Comparison of ENCODE assay signal across 24 mouse cellular contexts in genomic region chrX:58028858-58029257, GRCm38 (mm10). TPM values are rescaled to one million over a fixed set of nuclear protein-coding genes. Genes with fewer than 3 reads are reported as not detected.
A peak's percentile ranks its signal among the peaks of the same experiment; 100 is the strongest.
DNase-seq lines count a peak whose midpoint lies in the region; ATAC-seq and TF ChIP-seq lines count a peak whose summit lies in the region.
"Had no signal": no experiment of that assay in that cellular context is flagged by ENCODE, and none has a peak within 500 bp of the region (broad histone marks: within the 10 kb centered on the region; RNA-seq: fewer than 3 reads in every experiment).

No protein-coding gene starts in this region.

- H3K4me1 ChIP-seq in ES-Bruce4 (ENCODE audit: control insufficient read depth, insufficient read depth, low read length) = no peaks in the 10 kb centered on the region
- peaks cover 17% of the 10 kb centered on the region; the same call in 1 of the 2 replicates for H3K4me1 ChIP-seq in hindbrain, embryonic 10.5 days (replicated peaks)
- no peaks in the 10 kb centered on the region for H3K4me1 ChIP-seq in limb, embryonic 11.5 days (ENCODE audit: control insufficient read depth, insufficient read depth, low read length)
- H3K4me1 ChIP-seq in kidney, embryonic 16.5 days (ENCODE audit: insufficient read depth, low read length) = peaks cover 6% of the 10 kb centered on the region; the same call in 1 of the 2 replicates
- H3K4me1 ChIP-seq: heart, embryonic 10.5 days had no signal

- TF ChIP-seq CTCF in ES-Bruce4 (IDR thresholded peaks at IDR 0.05; ENCODE audit: low read depth, low read length) = no peak

- no peak for TF ChIP-seq EP300 in ES-Bruce4 (IDR thresholded peaks at IDR 0.05; ENCODE audit: insufficient read depth, low read depth, low read length)

- ATAC-seq in limb, embryonic 11.5 days (ENCODE audit: insufficient number of reproducible peaks, low FRiP score, low TSS enrichment, low read depth) = no peak
- no peak for ATAC-seq in kidney, embryonic 16.5 days (ENCODE audit: low FRiP score, low TSS enrichment)
- no peak for ATAC-seq in megakaryocyte progenitor cell, adult 5-6 weeks (replicated peaks; ENCODE audit: poor library complexity)
- ATAC-seq: intestine, embryonic 16.5 days had no signal

- H3K27ac ChIP-seq in ES-Bruce4 (ENCODE audit: insufficient read depth, low read length) = peak overlapping the region; percentile 79
- no peak overlapping the region for H3K27ac ChIP-seq in hindbrain, embryonic 10.5 days
- no peak overlapping the region for H3K27ac ChIP-seq in limb, embryonic 11.5 days (replicated peaks; ENCODE audit: low read depth, low read length)
- H3K27ac ChIP-seq in kidney, embryonic 16.5 days (ENCODE audit: low read length) = no peak overlapping the region
- H3K27ac ChIP-seq: embryonic facial prominence, embryonic 15.5 days; heart, embryonic 10.5 days; kidney, postnatal 0 days; layer of hippocampus, adult 2 months had no signal

- no peak for TF ChIP-seq POLR2A in ES-Bruce4 (IDR thresholded peaks at IDR 0.05; ENCODE audit: insufficient read depth, low read length)

- peaks cover 11% of the 10 kb centered on the region for H3K36me3 ChIP-seq in ES-Bruce4 (ENCODE audit: control insufficient read depth, insufficient read depth, low read length, poor library complexity, severe bottlenecking)
- H3K36me3 ChIP-seq in hindbrain, embryonic 10.5 days = no peaks in the 10 kb centered on the region
- no peaks in the 10 kb centered on the region for H3K36me3 ChIP-seq in limb, embryonic 11.5 days (ENCODE audit: control insufficient read depth, insufficient read depth, low read length)
- no peaks in the 10 kb centered on the region for H3K36me3 ChIP-seq in kidney, embryonic 16.5 days (ENCODE audit: insufficient read depth, low read length)
- H3K36me3 ChIP-seq: embryonic facial prominence, embryonic 15.5 days; heart, embryonic 10.5 days had no signal

- H3K4me3 ChIP-seq in ES-Bruce4 (ENCODE audit: low read depth, low read length) = peak overlapping the region; percentile 32
- no peak overlapping the region for H3K4me3 ChIP-seq in hindbrain, embryonic 10.5 days
- no peak overlapping the region for H3K4me3 ChIP-seq in limb, embryonic 11.5 days (ENCODE audit: low read depth, low read length)
- no peak overlapping the region for H3K4me3 ChIP-seq in kidney, embryonic 16.5 days (ENCODE audit: low read length)
- H3K4me3 ChIP-seq: embryonic facial prominence, embryonic 15.5 days; heart, embryonic 10.5 days; layer of hippocampus, adult 2 months; megakaryocyte, embryonic 14.5 days had no signal

- H3K4me2 ChIP-seq in limb, embryonic 11.5 days (ENCODE audit: low read depth, severe bottlenecking) = peak overlapping the region; percentile 20; the same call in 1 of the 2 replicates
- H3K4me2 ChIP-seq in kidney, embryonic 16.5 days (replicated peaks; ENCODE audit: low read depth, low read length) = no peak overlapping the region
- H3K4me2 ChIP-seq: embryonic facial prominence, embryonic 15.5 days; liver, embryonic 11.5 days had no signal

- no peaks in the 10 kb centered on the region for H3K9me3 ChIP-seq in ES-Bruce4 (replicated peaks; ENCODE audit: control insufficient read depth, insufficient read depth, low read length, poor library complexity, severe bottlenecking)
- peaks cover 11% of the 10 kb centered on the region; the same call in 1 of the 2 replicates for H3K9me3 ChIP-seq in hindbrain, embryonic 10.5 days
- H3K9me3 ChIP-seq in limb, embryonic 11.5 days (ENCODE audit: control insufficient read depth, low read length) = no peaks in the 10 kb centered on the region
- peaks cover 5% of the 10 kb centered on the region; the same call in 1 of the 2 replicates for H3K9me3 ChIP-seq in kidney, embryonic 16.5 days (ENCODE audit: low read length)
- H3K9me3 ChIP-seq: embryonic facial prominence, embryonic 15.5 days; heart, embryonic 10.5 days had no signal

- H3K9ac ChIP-seq in ES-Bruce4 (ENCODE audit: low read depth, poor library complexity, severe bottlenecking) = peak overlapping the region; percentile 76
- H3K9ac ChIP-seq in limb, embryonic 11.5 days (ENCODE audit: low read length) = no peak overlapping the region
- H3K9ac ChIP-seq in kidney, embryonic 16.5 days (replicated peaks; ENCODE audit: low read length) = no peak overlapping the region
- H3K9ac ChIP-seq: embryonic facial prominence, embryonic 15.5 days had no signal

- WGBS in hindbrain, embryonic 10.5 days = 19% methylated on average over 8 of the region's 8 CpGs
- 19% methylated on average over 8 of the region's 8 CpGs for WGBS in limb, embryonic 11.5 days
- 21% methylated on average over 8 of the region's 8 CpGs for WGBS in kidney, embryonic 16.5 days

- DNase-seq in R1 (ENCODE audit: low read depth, low spot score) = peak; percentile 46
- peak; percentile 25 for DNase-seq in hindbrain, embryonic 10.5 days (ENCODE audit: low spot score)
- peak; percentile 35 for DNase-seq in limb, embryonic 11.5 days (ENCODE audit: low spot score)
- DNase-seq in retina, postnatal 1 day = no peak
- DNase-seq in lung, postnatal 4 days = no peak
- DNase-seq: adrenal gland, adult 2 months; cerebellum, adult 18-20 months; gastrocnemius, postnatal 14 days; spleen, adult 18-20 months; thymus, postnatal 25 days had no signal

- H3K27me3 ChIP-seq in ES-Bruce4 (ENCODE audit: control insufficient read depth, insufficient read depth, low read length, poor library complexity, severe bottlenecking) = no peaks in the 10 kb centered on the region
- H3K27me3 ChIP-seq in hindbrain, embryonic 10.5 days (ENCODE audit: insufficient read depth, poor library complexity, severe bottlenecking) = peaks cover 88% of the 10 kb centered on the region
- H3K27me3 ChIP-seq in limb, embryonic 11.5 days (ENCODE audit: control insufficient read depth, insufficient read depth, low read length) = peaks cover 7% of the 10 kb centered on the region; the same call in 1 of the 2 replicates
- peaks cover 84% of the 10 kb centered on the region for H3K27me3 ChIP-seq in kidney, embryonic 16.5 days (ENCODE audit: insufficient read depth, low read length)
- H3K27me3 ChIP-seq: CH12.LX had no signal

RNA-seq across cellular contexts. Expression of gene Zic3, which starts 6.4 kb away (rescaled TPM):
- 73.1 and 78.2 TPM in 2 replicates for polyA plus RNA-seq in ES-Bruce4 (2011; ENCODE audit: insufficient read depth, insufficient read length, low read depth, missing spikeins)
- 16.1 and 20.1 TPM in 2 replicates for polyA plus RNA-seq in hindbrain, embryonic 10.5 days (2016; fragmentation: Nextera tagmentation; extraction: Ambion mirVana)
- 11.1 and 12.6 TPM in 2 replicates for polyA plus RNA-seq in limb, embryonic 11.5 days (2014; fragmentation: Nextera tagmentation; extraction: Ambion mirVana)
- polyA plus RNA-seq in kidney, embryonic 16.5 days (2015; fragmentation: Nextera tagmentation; extraction: Ambion mirVana) = not detected in 2 replicates
- total RNA-seq in megakaryocyte progenitor cell, adult 5-6 weeks (2015) = not detected in 2 replicates
- not detected in 2 replicates for total RNA-seq in megakaryocyte progenitor cell, adult 5-6 weeks (2017)
- total RNA-seq: adrenal gland, adult 2 months; CH12.LX; gastrocnemius, postnatal 14 days; heart, postnatal 25 days had no signal
- polyA plus RNA-seq: adrenal gland, adult 2 months; intestine, embryonic 16.5 days; kidney, postnatal 0 days; lung, embryonic 16.5 days; stomach, embryonic 16.5 days had no signal

Comparison
In these comparisons a context has a peak if more than half of its experiments do, and no peak if none do; other contexts are left out.
1. DNase-seq: peak in R1 (single experiment), hindbrain, embryonic 10.5 days (single experiment) and limb, embryonic 11.5 days (single experiment); none in retina, postnatal 1 day (single experiment) and lung, postnatal 4 days (0 of 2).
2. RNA of gene Zic3, which starts 6.4 kb away (polyA plus RNA-seq): 73.1 to 78.2 TPM in ES-Bruce4, 16.1 to 20.1 TPM in hindbrain, embryonic 10.5 days and 11.1 to 12.6 TPM in limb, embryonic 11.5 days; not detected in kidney, embryonic 16.5 days; every median in the first group is over 10 times any median in the second.